Mouse (Mus musculus): Measurements from ENCODE around the gene Mx1. TPM values are rescaled to one million over a fixed set of nuclear protein-coding genes. Genes with fewer than 3 reads are reported as not detected.

Gene Mx1
- polyA plus RNA-seq, 1 experiment from 2014 or later, result 0.11 TPM

DNA sequence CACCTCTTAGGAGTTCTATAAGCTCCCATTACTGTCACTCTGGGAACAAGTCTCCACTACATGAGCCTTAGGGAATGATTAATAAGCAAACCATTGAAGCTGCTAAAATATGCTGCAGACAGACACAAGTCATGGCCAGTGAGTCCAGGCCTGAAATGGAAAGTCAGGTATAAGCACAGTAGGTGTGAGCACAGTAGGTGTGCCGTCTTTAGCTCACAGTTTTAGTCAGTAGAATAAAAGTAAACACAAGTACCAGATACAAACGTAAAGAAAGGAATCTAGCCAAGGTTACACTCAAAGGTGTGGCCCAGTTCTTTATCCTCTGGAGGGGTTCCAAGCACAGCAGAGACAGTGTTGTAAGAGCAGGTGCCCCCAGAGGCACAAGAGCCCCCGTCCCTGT lies 4.8 kb upstream of the Mx1 start:
- 89% methylated on average over 3 of the region's 3 CpGs for WGBS
- no peaks in the 10 kb centered on the region for H3K27me3 ChIP-seq (ENCODE audit: control insufficient read depth, insufficient read depth, low read length)
- DNase-seq (ENCODE audit: low spot score) (no peak), ATAC-seq (ENCODE audit: insufficient number of reproducible peaks, low FRiP score, low TSS enrichment, low read depth) (no peak)
- H3K9ac ChIP-seq (ENCODE audit: low read length), result no peak overlapping the region
- H3K27ac ChIP-seq (replicated peaks; ENCODE audit: low read depth, low read length), result no peak overlapping the region
- H3K36me3 ChIP-seq (ENCODE audit: control insufficient read depth, insufficient read depth, low read length), result no peaks in the 10 kb centered on the region
- no peak overlapping the region for H3K4me3 ChIP-seq (ENCODE audit: low read depth, low read length)
- H3K9me3 ChIP-seq (ENCODE audit: control insufficient read depth, low read length), result no peaks in the 10 kb centered on the region
- no peaks in the 10 kb centered on the region for H3K4me1 ChIP-seq (ENCODE audit: control insufficient read depth, insufficient read depth, low read length)
- no peak overlapping the region for H3K4me2 ChIP-seq (ENCODE audit: low read depth, severe bottlenecking)

GRCm38 (mm10) chr16:97466182-97466957 lies 3.7 kb upstream of the Mx1 start:
- 48% methylated on average over 4 of the region's 4 CpGs for WGBS
- no peak overlapping the region for H3K4me2 ChIP-seq (ENCODE audit: low read depth, severe bottlenecking)
- ATAC-seq (ENCODE audit: insufficient number of reproducible peaks, low FRiP score, low TSS enrichment, low read depth), result no peak

DNA sequence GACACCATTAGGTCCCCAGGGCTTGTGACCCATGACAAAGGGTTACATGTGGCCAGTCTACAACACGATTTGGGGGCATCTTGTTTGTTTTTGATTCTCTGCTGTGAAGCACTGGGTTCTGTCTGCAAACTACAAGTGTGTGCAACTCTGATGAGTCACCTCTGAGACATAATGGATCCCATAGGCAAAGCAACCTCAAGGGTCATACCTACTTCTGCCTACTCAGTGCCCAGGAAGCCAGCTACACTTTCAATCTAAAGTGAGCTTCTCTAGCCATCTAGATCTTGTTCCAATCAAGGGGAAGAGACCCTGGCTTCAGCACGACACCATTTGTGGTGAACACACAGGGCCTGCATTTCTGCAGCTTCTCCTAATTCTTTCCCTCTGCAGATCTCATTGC lies 1.4 kb downstream of the Mx1 start:
- no peak for ATAC-seq (ENCODE audit: insufficient number of reproducible peaks, low FRiP score, low TSS enrichment, low read depth)
- H3K27ac ChIP-seq (replicated peaks; ENCODE audit: low read depth, low read length), result no peak overlapping the region
- no peaks in the 10 kb centered on the region for H3K4me1 ChIP-seq (ENCODE audit: control insufficient read depth, insufficient read depth, low read length)
- H3K4me2 ChIP-seq (ENCODE audit: low read depth, severe bottlenecking), result no peak overlapping the region
- H3K9ac ChIP-seq (ENCODE audit: low read length), result no peak overlapping the region
- no peaks in the 10 kb centered on the region for H3K27me3 ChIP-seq (ENCODE audit: control insufficient read depth, insufficient read depth, low read length)
- no peaks in the 10 kb centered on the region for H3K9me3 ChIP-seq (ENCODE audit: control insufficient read depth, low read length)
- 69% methylated on average over 2 of the region's 2 CpGs for WGBS
- no peak for DNase-seq (ENCODE audit: low spot score)
- H3K36me3 ChIP-seq (ENCODE audit: control insufficient read depth, insufficient read depth, low read length), result no peaks in the 10 kb centered on the region
- H3K4me3 ChIP-seq (ENCODE audit: low read depth, low read length), result no peak overlapping the region

More at GRCm38 (mm10) chr16:97466182-97466957, 3.7 kb upstream of the Mx1 start:
- no peaks in the 10 kb centered on the region for H3K9me3 ChIP-seq (ENCODE audit: control insufficient read depth, low read length)
- no peak for DNase-seq (ENCODE audit: low spot score)
- no peaks in the 10 kb centered on the region for H3K36me3 ChIP-seq (ENCODE audit: control insufficient read depth, insufficient read depth, low read length)
- no peaks in the 10 kb centered on the region for H3K4me1 ChIP-seq (ENCODE audit: control insufficient read depth, insufficient read depth, low read length)
- H3K9ac ChIP-seq (ENCODE audit: low read length), result no peak overlapping the region
- no peak overlapping the region for H3K27ac ChIP-seq (replicated peaks; ENCODE audit: low read depth, low read length)
- no peaks in the 10 kb centered on the region for H3K27me3 ChIP-seq (ENCODE audit: control insufficient read depth, insufficient read depth, low read length)
- no peak overlapping the region for H3K4me3 ChIP-seq (ENCODE audit: low read depth, low read length)

GRCm38 (mm10) chr16:97459831-97460230 lies 2.9 kb downstream of the Mx1 start:
- Histone ChIP-seq H3K36me3 (ENCODE audit: control insufficient read depth, insufficient read depth, low read length) (no peaks in the 10 kb centered on the region), H3K9ac (ENCODE audit: low read length) (no peak overlapping the region), H3K27ac (replicated peaks; ENCODE audit: low read depth, low read length) (no peak overlapping the region), H3K4me1 (ENCODE audit: control insufficient read depth, insufficient read depth, low read length) (no peaks in the 10 kb centered on the region), H3K4me2 (ENCODE audit: low read depth, severe bottlenecking) (no peak overlapping the region), H3K4me3 (ENCODE audit: low read depth, low read length) (no peak overlapping the region), H3K9me3 (ENCODE audit: control insufficient read depth, low read length) (no peaks in the 10 kb centered on the region), H3K27me3 (ENCODE audit: control insufficient read depth, insufficient read depth, low read length) (no peaks in the 10 kb centered on the region)
- WGBS, result 79% methylated on average over 1 of the region's 1 CpGs
- ATAC-seq (ENCODE audit: insufficient number of reproducible peaks, low FRiP score, low TSS enrichment, low read depth), result no peak
- no peak for DNase-seq (ENCODE audit: low spot score)

- Histone ChIP-seq H3K36me3 (ENCODE audit: control insufficient read depth, insufficient read depth, low read length) (no peaks in the 10 kb centered on the region), H3K4me1 (ENCODE audit: control insufficient read depth, insufficient read depth, low read length) (no peaks in the 10 kb centered on the region), H3K4me2 (ENCODE audit: low read depth, severe bottlenecking) (no peak overlapping the region), H3K9me3 (ENCODE audit: control insufficient read depth, low read length) (no peaks in the 10 kb centered on the region), H3K9ac (ENCODE audit: low read length) (no peak overlapping the region), H3K27me3 (ENCODE audit: control insufficient read depth, insufficient read depth, low read length) (no peaks in the 10 kb centered on the region), H3K4me3 (ENCODE audit: low read depth, low read length) (no peak overlapping the region), H3K27ac (replicated peaks; ENCODE audit: low read depth, low read length) (no peak overlapping the region)
- no peak for DNase-seq (ENCODE audit: low spot score)
- ATAC-seq (ENCODE audit: insufficient number of reproducible peaks, low FRiP score, low TSS enrichment, low read depth), result no peak
Observed at GRCm38 (mm10) chr16:97447386-97447785, 15.3 kb downstream of the Mx1 start.

DNA sequence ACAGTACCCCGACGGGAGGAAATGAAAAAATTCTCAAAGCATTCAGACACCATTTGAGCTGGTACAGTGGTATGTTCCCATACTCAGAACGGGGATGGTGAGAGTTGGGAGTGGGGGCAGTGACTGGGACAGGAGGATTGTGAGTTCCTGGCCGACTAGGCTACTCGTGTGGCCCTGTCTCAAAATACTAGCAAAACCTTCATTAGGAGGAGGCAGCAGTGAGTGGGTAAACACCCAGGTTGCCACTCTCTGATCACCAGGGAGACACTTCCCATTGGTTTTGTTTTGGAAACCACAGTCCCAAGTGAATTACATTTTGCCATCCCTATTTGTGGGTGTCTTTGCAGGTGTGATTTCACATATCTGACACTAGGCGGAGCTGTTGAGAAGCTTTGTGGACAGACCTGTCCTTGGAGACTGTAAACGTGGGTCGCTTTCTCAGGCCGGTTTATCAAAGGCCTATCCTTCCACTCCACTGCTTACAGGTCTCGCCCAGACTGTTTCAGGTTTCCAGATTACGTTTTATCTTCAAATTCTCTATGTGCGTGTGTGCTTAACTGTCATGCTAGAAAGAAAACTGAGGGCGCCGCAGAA lies 18.9 kb downstream of the Mx1 start:
- no peak for ATAC-seq (ENCODE audit: insufficient number of reproducible peaks, low FRiP score, low TSS enrichment, low read depth)

DNA sequence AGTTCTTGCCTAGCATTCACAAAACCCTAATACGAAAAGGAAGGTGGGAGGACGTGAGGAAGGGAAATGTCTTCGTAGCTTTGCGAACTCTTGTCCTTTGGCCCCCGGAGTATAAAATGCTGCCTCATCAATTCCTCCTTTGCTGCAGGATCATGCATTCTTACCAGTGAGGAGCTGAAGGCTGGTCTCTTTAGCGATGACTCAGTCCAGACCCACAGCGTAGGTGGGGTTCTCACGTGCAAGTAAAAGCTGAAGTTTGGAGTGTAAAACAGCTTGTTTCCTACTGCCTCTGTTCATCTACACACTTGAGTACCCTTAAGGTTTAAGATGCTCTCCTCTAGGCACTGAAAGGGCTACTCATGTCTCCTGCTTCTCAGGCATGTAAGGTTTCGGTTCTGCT lies 20.7 kb downstream of the Mx1 start:
- ATAC-seq (ENCODE audit: insufficient number of reproducible peaks, low FRiP score, low TSS enrichment, low read depth) (no peak), DNase-seq (ENCODE audit: low spot score) (no peak)
- Histone ChIP-seq H3K4me1 (ENCODE audit: control insufficient read depth, insufficient read depth, low read length) (no peaks in the 10 kb centered on the region), H3K9ac (ENCODE audit: low read length) (no peak overlapping the region), H3K9me3 (ENCODE audit: control insufficient read depth, low read length) (no peaks in the 10 kb centered on the region), H3K27me3 (ENCODE audit: control insufficient read depth, insufficient read depth, low read length) (no peaks in the 10 kb centered on the region), H3K4me2 (ENCODE audit: low read depth, severe bottlenecking) (no peak overlapping the region), H3K36me3 (ENCODE audit: control insufficient read depth, insufficient read depth, low read length) (no peaks in the 10 kb centered on the region), H3K4me3 (ENCODE audit: low read depth, low read length) (no peak overlapping the region), H3K27ac (replicated peaks; ENCODE audit: low read depth, low read length) (no peak overlapping the region)
- 86% methylated on average over 9 of the region's 9 CpGs for WGBS

More for the DNA sequence above, 18.9 kb downstream of the Mx1 start:
- H3K27ac ChIP-seq (replicated peaks; ENCODE audit: low read depth, low read length), result no peak overlapping the region
- DNase-seq (ENCODE audit: low spot score), result peak; percentile 57
- H3K27me3 ChIP-seq (ENCODE audit: control insufficient read depth, insufficient read depth, low read length), result no peaks in the 10 kb centered on the region
- WGBS, result 54% methylated on average over 14 of the region's 14 CpGs
- H3K9ac ChIP-seq (ENCODE audit: low read length), result no peak overlapping the region
- H3K9me3 ChIP-seq (ENCODE audit: control insufficient read depth, low read length), result no peaks in the 10 kb centered on the region
- H3K4me3 ChIP-seq (ENCODE audit: low read depth, low read length), result no peak overlapping the region
- H3K4me2 ChIP-seq (ENCODE audit: low read depth, severe bottlenecking), result no peak overlapping the region
- H3K36me3 ChIP-seq (ENCODE audit: control insufficient read depth, insufficient read depth, low read length), result no peaks in the 10 kb centered on the region
- H3K4me1 ChIP-seq (ENCODE audit: control insufficient read depth, insufficient read depth, low read length), result no peaks in the 10 kb centered on the region

GRCm38 (mm10) chr16:97438191-97438590 lies 24.5 kb downstream of the Mx1 start:
- WGBS, result 86% methylated on average over 3 of the region's 3 CpGs
- Histone ChIP-seq H3K4me3 (ENCODE audit: low read depth, low read length) (no peak overlapping the region), H3K9ac (ENCODE audit: low read length) (no peak overlapping the region), H3K4me1 (ENCODE audit: control insufficient read depth, insufficient read depth, low read length) (no peaks in the 10 kb centered on the region), H3K36me3 (ENCODE audit: control insufficient read depth, insufficient read depth, low read length) (no peaks in the 10 kb centered on the region), H3K4me2 (ENCODE audit: low read depth, severe bottlenecking) (no peak overlapping the region), H3K9me3 (ENCODE audit: control insufficient read depth, low read length) (no peaks in the 10 kb centered on the region), H3K27me3 (ENCODE audit: control insufficient read depth, insufficient read depth, low read length) (no peaks in the 10 kb centered on the region), H3K27ac (replicated peaks; ENCODE audit: low read depth, low read length) (no peak overlapping the region)
- ATAC-seq (ENCODE audit: insufficient number of reproducible peaks, low FRiP score, low TSS enrichment, low read depth) (no peak), DNase-seq (ENCODE audit: low spot score) (no peak)

Measured in limb, embryonic 11.5 days (tissue).